Mouse (Mus musculus) kidney, adult 2 months (tissue): ENCODE data around the gene Rpl37a. TPM values are rescaled to one million over a fixed set of nuclear protein-coding genes. Genes with fewer than 3 reads are reported as not detected.

Experiments used
- DNase-seq: peaks from one replicate; pipeline ENCODE4 v3.0.0; 2021
- H3K27ac ChIP-seq: fragments of 200-500 bp; 2 replicates; pipeline ENCODE4 v1.5.1; 2012; ENCODE audit warnings: low read depth, low read length, control low read depth, inconsistent platforms; ENCODE audit not compliant: insufficient read depth
- H3K27me3 ChIP-seq: fragments of 200-500 bp; replicated peaks from 2 replicates; pipeline ENCODE4 v1.6.1; 2012; ENCODE audit warnings: mild to moderate bottlenecking, moderate library complexity, low read length, inconsistent platforms; ENCODE audit not compliant: control insufficient read depth, insufficient read depth
- H3K36me3 ChIP-seq: fragments of 200-500 bp; 2 replicates; pipeline ENCODE4 v1.6.1; 2012; ENCODE audit warnings: mild to moderate bottlenecking, moderate library complexity, low read length, inconsistent platforms; ENCODE audit not compliant: control insufficient read depth, insufficient read depth
- H3K4me1 ChIP-seq: fragments of 200-500 bp; 2 replicates; pipeline ENCODE4 v1.6.1; 2011; ENCODE audit warnings: low read length; ENCODE audit not compliant: control insufficient read depth, insufficient read depth
- H3K4me3 ChIP-seq: fragments of 200-500 bp; 2 replicates; pipeline ENCODE4 v1.5.1; 2011; ENCODE audit warnings: mild to moderate bottlenecking, low read depth, low read length, control low read depth; ENCODE audit not compliant: insufficient read depth
- CTCF ChIP-seq: fragments of 200-500 bp; conservative IDR thresholded peaks from 2 replicates; pipeline ENCODE4 v1.5.1; 2011; ENCODE audit warnings: low read depth, mild to moderate bottlenecking, control low read depth, low read length, moderate library complexity, mixed read lengths; ENCODE audit not compliant: insufficient read depth, insufficient read length
- POLR2A ChIP-seq: fragments of 200-500 bp; IDR thresholded peaks from one replicate; pipeline ENCODE4 v1.6.1; 2011; ENCODE audit warnings: low read depth, low read length, control low read depth
- WGBS: fragments of 180-500 bp; shearing (Covaris S2); methylation state at CpG from one replicate; pipeline ENCODE4 v1.1.7; 2018; 5-methylcytosine and 5-hydroxymethylcytosine counted together
- polyA plus RNA-seq: library from polyadenylated mRNA; depleted of rRNA; stranded (reverse); fragments of >200 nt; gene quantifications from 2 replicates; pipeline ENCODE4 v1.2.3, GENCODE M21; 2012

Gene Rpl37a
- polyA plus RNA-seq, 1 experiment: 773 TPM

DNA sequence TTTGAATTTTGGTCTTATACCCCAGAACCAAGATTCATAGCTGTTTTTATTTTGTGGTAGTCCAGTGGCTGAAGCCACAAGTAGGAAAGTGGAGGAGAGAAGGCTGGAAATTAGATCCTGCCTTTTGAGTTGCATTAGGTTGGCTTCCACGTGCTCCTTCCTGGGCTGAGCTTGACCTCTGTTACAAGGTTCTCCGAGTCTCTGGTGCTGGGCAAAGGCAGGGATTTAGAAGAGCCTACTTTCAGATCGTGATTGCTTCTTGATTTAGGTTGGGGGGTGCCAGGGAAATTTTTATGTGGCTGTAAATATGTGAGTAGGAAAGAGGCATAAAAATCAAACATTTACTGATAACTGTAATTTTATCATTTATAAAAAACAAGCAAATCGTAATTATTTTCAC, 3.5 kb downstream of the Rpl37a start:
- no peak overlapping the region for H3K4me3 ChIP-seq
- DNase-seq: no peak
- WGBS: 45% methylated on average over 4 of the region's 4 CpGs
- peaks cover 11% of the 10 kb centered on the region for H3K36me3 ChIP-seq
- TF ChIP-seq POLR2A: no peak
- TF ChIP-seq CTCF: no peak
- no peaks in the 10 kb centered on the region for H3K27me3 ChIP-seq
- no peaks in the 10 kb centered on the region for H3K4me1 ChIP-seq
- H3K27ac ChIP-seq: no peak overlapping the region

DNA sequence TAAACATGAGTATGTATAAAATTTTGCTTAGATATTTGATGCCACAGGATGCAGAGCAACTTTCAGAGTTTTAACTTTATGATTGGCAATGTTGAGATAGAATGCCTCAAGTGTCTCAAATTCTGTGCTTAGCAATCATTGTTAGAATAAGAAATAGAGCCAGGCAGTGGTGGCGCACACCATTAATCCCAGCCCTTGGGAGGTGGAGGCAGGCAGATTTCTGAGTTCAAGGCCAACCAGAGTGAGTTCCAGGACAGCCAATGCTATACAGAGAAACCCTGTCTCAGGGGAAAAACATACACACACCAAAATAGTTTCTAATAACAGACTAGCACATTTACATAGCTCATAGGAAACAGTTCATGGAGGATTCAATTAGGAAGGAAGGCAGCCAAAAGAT, 4.0 kb downstream of the Rpl37a start:
- TF ChIP-seq POLR2A (no peak), CTCF (no peak)

GRCm38 (mm10) chr1:72715593-72716361, 4.7 kb downstream of the Rpl37a start:
- H3K4me1 ChIP-seq: no peaks in the 10 kb centered on the region
- 70% methylated on average over 3 of the region's 3 CpGs for WGBS
- no peak for TF ChIP-seq CTCF
- no peak for DNase-seq
- H3K4me3 ChIP-seq: no peak overlapping the region
- H3K36me3 ChIP-seq: peaks cover 11% of the 10 kb centered on the region
- H3K27ac ChIP-seq: no peak overlapping the region
- no peaks in the 10 kb centered on the region for H3K27me3 ChIP-seq

More for the DNA sequence above, 4.0 kb downstream of the Rpl37a start:
- 84% methylated on average over 1 of the region's 1 CpGs for WGBS
- Histone ChIP-seq H3K4me3 (no peak overlapping the region), H3K27ac (no peak overlapping the region), H3K27me3 (no peaks in the 10 kb centered on the region), H3K36me3 (peaks cover 11% of the 10 kb centered on the region), H3K4me1 (no peaks in the 10 kb centered on the region)
- DNase-seq: no peak

GRCm38 (mm10) chr1:72716421-72716820, 5.3 kb downstream of the Rpl37a start:
- DNase-seq: no peak
- H3K27ac ChIP-seq: no peak overlapping the region
- H3K27me3 ChIP-seq: no peaks in the 10 kb centered on the region
- WGBS: 74% methylated on average over 2 of the region's 2 CpGs
- H3K36me3 ChIP-seq: peaks cover 11% of the 10 kb centered on the region
- H3K4me1 ChIP-seq: no peaks in the 10 kb centered on the region
- TF ChIP-seq CTCF: no peak
- TF ChIP-seq POLR2A: no peak
- H3K4me3 ChIP-seq: no peak overlapping the region

GRCm38 (mm10) chr1:72716926-72717325, 5.8 kb downstream of the Rpl37a start:
- Histone ChIP-seq H3K4me1 (no peaks in the 10 kb centered on the region), H3K36me3 (peaks cover 11% of the 10 kb centered on the region), H3K27ac (no peak overlapping the region), H3K4me3 (no peak overlapping the region), H3K27me3 (no peaks in the 10 kb centered on the region)
- 4% methylated on average over 5 of the region's 5 CpGs for WGBS
- TF ChIP-seq CTCF (peak; percentile 83), POLR2A (no peak)
- peak; percentile 74 for DNase-seq

DNA sequence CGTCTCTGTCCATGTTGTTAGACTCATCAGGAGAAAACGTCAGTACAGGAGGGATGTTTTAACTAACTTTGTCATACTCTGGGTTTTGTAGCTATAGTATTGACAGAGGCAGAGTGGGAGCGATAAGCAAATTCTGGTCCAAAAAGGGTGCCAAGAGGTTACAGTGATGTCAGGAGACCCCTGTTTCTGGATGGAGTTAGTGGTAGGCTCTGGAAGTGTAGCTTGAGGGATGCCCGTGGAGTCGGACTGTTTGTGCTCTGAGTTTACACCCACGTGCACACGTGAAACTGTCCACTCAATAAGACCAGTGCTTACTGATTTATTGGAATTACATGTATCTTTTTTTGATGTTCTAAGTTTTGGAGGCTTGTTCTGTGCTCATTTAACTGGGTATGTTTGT, 6.5 kb downstream of the Rpl37a start:
- H3K36me3 ChIP-seq: peaks cover 10% of the 10 kb centered on the region
- H3K4me1 ChIP-seq: no peaks in the 10 kb centered on the region
- H3K27me3 ChIP-seq: no peaks in the 10 kb centered on the region
- WGBS: 89% methylated on average over 7 of the region's 7 CpGs
- H3K4me3 ChIP-seq: no peak overlapping the region
- H3K27ac ChIP-seq: no peak overlapping the region
- DNase-seq: no peak
- no peak for TF ChIP-seq POLR2A
- TF ChIP-seq CTCF: no peak

- WGBS: 33% methylated on average over 5 of the region's 5 CpGs
- H3K4me1 ChIP-seq: no peaks in the 10 kb centered on the region
- TF ChIP-seq CTCF (peak; percentile 91), POLR2A (no peak)
- DNase-seq: peak; percentile 71
- H3K27ac ChIP-seq: no peak overlapping the region
- peaks cover 4% of the 10 kb centered on the region; the same call in 1 of the 2 replicates for H3K36me3 ChIP-seq
- H3K4me3 ChIP-seq: no peak overlapping the region
- H3K27me3 ChIP-seq: no peaks in the 10 kb centered on the region
These were observed 7.8 kb downstream of the Rpl37a start for GRCm38 (mm10) chr1:72718846-72719245.
